Mouse (Mus musculus): ENCODE measurements around the gene Ppp2r1b.

DNA sequence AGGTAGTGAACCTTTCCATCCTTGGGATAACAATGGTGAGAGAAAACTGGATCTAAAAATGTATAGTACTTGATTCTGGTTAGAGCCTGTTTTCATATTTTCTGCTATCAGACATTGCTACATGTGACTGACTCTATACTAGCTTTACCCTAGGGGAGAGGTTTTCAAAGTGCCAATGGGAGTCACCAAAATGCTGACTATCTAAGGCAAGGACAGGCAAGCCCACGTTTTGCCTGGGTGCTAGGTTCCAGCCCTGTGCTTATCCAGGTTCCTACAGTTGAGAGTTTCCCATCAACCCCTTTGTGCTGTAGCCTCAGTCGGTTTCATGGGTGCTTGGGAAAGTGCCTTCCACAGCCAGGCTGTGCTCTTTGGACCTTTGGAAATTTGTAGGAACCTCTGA is 33.4 kb upstream of the Ppp2r1b start:
- TF ChIP-seq CTCF (IDR thresholded peaks at IDR 0.05; ENCODE audit: low read depth) (no peak), EP300 (IDR thresholded peaks at IDR 0.05; ENCODE audit: low read depth) (no peak)
